Mouse (Mus musculus) CH12.LX (cell line): ENCODE results near the gene Fam169b. TPM values are rescaled to one million over a fixed set of nuclear protein-coding genes. Genes with fewer than 3 reads are reported as not detected.
A peak's percentile ranks its signal among the peaks of the same experiment; 100 is the strongest.

ENCODE experiments used
- DNase-seq: peaks from one replicate; pipeline ENCODE4 v3.0.0-alpha.2; 2013; ENCODE audit errors: extremely low read depth
- H3K27ac ChIP-seq: 2 replicates; pipeline ENCODE4 v1.5.1; 2012; ENCODE audit warnings: low read depth, mild to moderate bottlenecking, control low read depth, moderate library complexity; ENCODE audit not compliant: insufficient read depth
- H3K27me3 ChIP-seq: replicated peaks from 2 replicates; pipeline ENCODE3; 2012; ENCODE audit warnings: inconsistent platforms
- H3K36me3 ChIP-seq, 2 experiments: replicated peaks in 1 of 2; 2 replicates each; pipeline versions ENCODE3 to v1.6.1; 2012; ENCODE audit warnings: inconsistent platforms in 1 of 2, low read length in 1 of 2, mild to moderate bottlenecking in 1 of 2, mixed read lengths in 1 of 2, moderate library complexity in 1 of 2; ENCODE audit not compliant: control insufficient read depth in 1 of 2, insufficient read depth in 1 of 2
- H3K4me1 ChIP-seq, 2 experiments: 2 replicates each; pipeline ENCODE4 v1.6.1; 2012; ENCODE audit warnings: inconsistent platforms in 1 of 2, moderate library complexity in 1 of 2; ENCODE audit not compliant: insufficient read depth in 2 of 2, control insufficient read depth in 1 of 2
- H3K4me2 ChIP-seq: 2 replicates; pipeline ENCODE4 v1.6.1; 2012; ENCODE audit warnings: low read depth, mild to moderate bottlenecking, control low read depth; ENCODE audit not compliant: poor library complexity, insufficient read depth, severe bottlenecking
- H3K4me3 ChIP-seq, 3 experiments: fragments of 150-350 bp in 1 of 3; sonication (generic) in 1 of 3; replicated peaks in 1 of 3; 2 replicates each; pipeline versions ENCODE3 to v1.5.1; 2011 to 2012; ENCODE audit warnings: low read depth in 2 of 3, low read length in 2 of 3, mild to moderate bottlenecking in 2 of 3, moderate library complexity in 2 of 3, control low read depth in 1 of 3, improper control_type of control experiment in 1 of 3, inconsistent platforms in 1 of 3, mixed read lengths in 1 of 3; ENCODE audit not compliant: poor library complexity in 1 of 3
- H3K79me2 ChIP-seq: replicated peaks from 2 replicates; pipeline ENCODE4 v1.6.1; 2012; ENCODE audit warnings: mild to moderate bottlenecking, moderate library complexity; ENCODE audit not compliant: control insufficient read depth, poor library complexity, insufficient read depth, severe bottlenecking; ENCODE audit errors: extremely low read depth
- H3K9ac ChIP-seq: 2 replicates; pipeline ENCODE4 v1.6.1; 2012; ENCODE audit warnings: low read depth, mild to moderate bottlenecking, control low read depth, moderate library complexity; ENCODE audit not compliant: insufficient read depth
- H3K9me3 ChIP-seq: replicated peaks from 2 replicates; pipeline ENCODE3; 2012; ENCODE audit warnings: low read length, inconsistent platforms, mixed read lengths
- BHLHE40 ChIP-seq: IDR thresholded peaks from 2 replicates; pipeline ENCODE4 v1.6.1; 2011; ENCODE audit warnings: mild to moderate bottlenecking, low read depth, low read length, improper control_type of control experiment
- CHD1 ChIP-seq: IDR thresholded peaks from 2 replicates; pipeline ENCODE4 v1.6.1; 2012; ENCODE audit warnings: low read depth, low read length, improper control_type of control experiment, inconsistent platforms
- CHD2 ChIP-seq: IDR thresholded peaks from 2 replicates; pipeline ENCODE4 v1.6.1; 2011; ENCODE audit warnings: low read length, improper control_type of control experiment
- ETS1 ChIP-seq: conservative IDR thresholded peaks from 2 replicates; pipeline ENCODE4 v1.6.1; 2012; ENCODE audit warnings: low read depth, mild to moderate bottlenecking, inconsistent platforms, low read length, improper control_type of control experiment, moderate library complexity
- IRF4 ChIP-seq: IDR thresholded peaks from 2 replicates; pipeline ENCODE4 v1.6.1; 2014; ENCODE audit warnings: low read depth, mild to moderate bottlenecking, inconsistent platforms, low read length, improper control_type of control experiment
- JUND ChIP-seq: conservative IDR thresholded peaks from 2 replicates; pipeline ENCODE4 v1.6.1; 2011; ENCODE audit warnings: low read depth, low read length, improper control_type of control experiment
- KAT2A ChIP-seq: IDR thresholded peaks from 2 replicates; pipeline ENCODE4 v1.6.1; 2012; ENCODE audit warnings: low read length, improper control_type of control experiment, inconsistent platforms; ENCODE audit not compliant: insufficient replicate concordance
- MAFK ChIP-seq: IDR thresholded peaks from 2 replicates; pipeline ENCODE4 v1.6.1; 2011; ENCODE audit warnings: low read length, improper control_type of control experiment; ENCODE audit not compliant: insufficient replicate concordance
- MAX ChIP-seq: IDR thresholded peaks from 2 replicates; pipeline ENCODE4 v1.6.1; 2011; ENCODE audit warnings: low read length, improper control_type of control experiment
- MEF2A ChIP-seq: IDR thresholded peaks from 2 replicates; pipeline ENCODE4 v1.6.1; 2014; ENCODE audit warnings: low read depth, mild to moderate bottlenecking, inconsistent platforms, low read length, improper control_type of control experiment, borderline replicate concordance
- MXI1 ChIP-seq: IDR thresholded peaks from 2 replicates; pipeline ENCODE4 v1.6.1; 2011; ENCODE audit warnings: mild to moderate bottlenecking, low read depth, low read length, improper control_type of control experiment
- MYC ChIP-seq: IDR thresholded peaks from 2 replicates; pipeline ENCODE4 v1.6.1; 2011; ENCODE audit warnings: low read depth, mild to moderate bottlenecking, improper control_type of control experiment, low read length
- NELFE ChIP-seq: IDR thresholded peaks from 2 replicates; pipeline ENCODE4 v1.6.1; 2011; ENCODE audit warnings: low read depth, low read length, improper control_type of control experiment
- NRF1 ChIP-seq: IDR thresholded peaks from 2 replicates; pipeline ENCODE4 v1.6.1; 2014; ENCODE audit warnings: low read depth, mild to moderate bottlenecking, inconsistent platforms, low read length, improper control_type of control experiment, moderate library complexity
- PAX5 ChIP-seq: IDR thresholded peaks from 2 replicates; pipeline ENCODE4 v1.6.1; 2012; ENCODE audit warnings: low read length, inconsistent platforms, mixed read lengths
- POLR2A ChIP-seq: IDR thresholded peaks from 2 replicates; pipeline ENCODE4 v1.6.1; 2011; ENCODE audit warnings: low read depth, mild to moderate bottlenecking, improper control_type of control experiment, low read length
- RCOR1 ChIP-seq: conservative IDR thresholded peaks from 2 replicates; pipeline ENCODE4 v1.6.1; 2012; ENCODE audit warnings: low read depth, mild to moderate bottlenecking, inconsistent platforms, low read length, improper control_type of control experiment
- SIN3A ChIP-seq: IDR thresholded peaks from 2 replicates; pipeline ENCODE4 v1.6.1; 2012; ENCODE audit warnings: low read length, improper control_type of control experiment, inconsistent platforms
- SMC3 ChIP-seq: IDR thresholded peaks from 2 replicates; pipeline ENCODE4 v1.6.1; 2011; ENCODE audit warnings: low read depth, low read length, improper control_type of control experiment
- TCF12 ChIP-seq: IDR thresholded peaks from 2 replicates; pipeline ENCODE4 v1.6.1; 2014; ENCODE audit warnings: low read depth, mild to moderate bottlenecking, inconsistent platforms, low read length, improper control_type of control experiment
- UBTF ChIP-seq: IDR thresholded peaks from 2 replicates; pipeline ENCODE4 v1.6.1; 2012; ENCODE audit warnings: low read depth, mild to moderate bottlenecking, inconsistent platforms, low read length, improper control_type of control experiment, moderate library complexity
- USF1 ChIP-seq: IDR thresholded peaks from 2 replicates; pipeline ENCODE4 v1.6.1; 2014; ENCODE audit warnings: low read depth, mild to moderate bottlenecking, inconsistent platforms, low read length, improper control_type of control experiment
- USF2 ChIP-seq: conservative IDR thresholded peaks from 2 replicates; pipeline ENCODE4 v1.6.1; 2011; ENCODE audit warnings: low read depth, low read length, improper control_type of control experiment
- ZKSCAN1 ChIP-seq: IDR thresholded peaks from 2 replicates; pipeline ENCODE4 v1.6.1; 2012; ENCODE audit warnings: low read depth, inconsistent platforms, low read length, improper control_type of control experiment, borderline replicate concordance
- ZNF384 ChIP-seq: IDR thresholded peaks from 2 replicates; pipeline ENCODE4 v1.6.1; 2012; ENCODE audit warnings: low read depth, low read length, improper control_type of control experiment, inconsistent platforms
- dilution Hi-C: fragments of 300-500 bp; cut with MboI; formaldehyde crosslinking; loops from 2 replicates; pipeline ENCODE4 v1.14.3; 2020; ENCODE audit warnings: low sequenced_read_pairs; ENCODE audit not compliant: extremely low pct_unique_long_range_greater_than_20kb, extremely low pct_ligation_motif_present
- in situ Hi-C: fragments of 300-500 bp; cut with MboI; formaldehyde crosslinking; loops from 3 replicates; pipeline ENCODE4 v1.14.3; 2019; ENCODE audit warnings: low sequenced_read_pairs, low pct_ligation_motif_present, low pct_unique_long_range_greater_than_20kb, mixed read lengths
- polyA plus RNA-seq: library from polyadenylated mRNA; unstranded; fragments of >175 nt; gene quantifications from 2 replicates; pipeline ENCODE4 v1.2.1, GENCODE M21; 2012; ENCODE audit warnings: low read depth; ENCODE audit not compliant: insufficient read length
- total RNA-seq, 2 experiments: library from RNA; depleted of rRNA; stranded (reverse); fragments of 300-350 nt in 1 of 2; fragments of >200 nt in 1 of 2; gene quantifications; 2 replicates each; pipeline ENCODE4 v1.2.3; 2012 to 2014

Gene Fam169b
- total and polyA plus RNA-seq, 3 experiments, result 15.9 to 17.0 (median 16.2) TPM

DNA sequence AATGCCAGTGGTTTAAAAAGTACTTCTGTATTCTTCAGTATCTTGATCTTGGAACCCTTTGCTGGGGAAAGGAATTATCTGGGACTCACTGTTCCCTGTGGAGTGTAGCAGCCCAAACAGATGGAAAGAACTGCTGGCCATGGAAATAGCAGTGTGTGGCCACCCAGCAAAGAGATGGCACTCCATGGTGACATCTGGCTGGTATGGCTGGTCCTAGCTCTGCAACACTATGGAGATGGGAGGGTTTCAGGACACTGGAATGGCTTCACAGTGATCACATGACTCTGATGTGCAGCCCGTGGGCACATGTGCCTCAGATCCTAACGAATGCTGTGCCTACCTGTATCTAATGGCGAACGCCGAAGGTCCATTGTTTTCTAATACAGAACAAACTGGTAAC, 41.1 kb upstream of the Fam169b start:
- in situ Hi-C loops, result no loop called here
- TF ChIP-seq SIN3A, result no peak
- no peak for TF ChIP-seq NRF1
- TF ChIP-seq MXI1, result no peak
- TF ChIP-seq NELFE, result no peak
- no peak for TF ChIP-seq MAFK
- no peak for TF ChIP-seq UBTF
- TF ChIP-seq PAX5, result no peak
- no peak for TF ChIP-seq ZKSCAN1
- no peak for TF ChIP-seq MYC
- TF ChIP-seq CHD2, result no peak
- no peak for TF ChIP-seq ZNF384
- TF ChIP-seq BHLHE40, result no peak

GRCm38 (mm10) chr7:68233619-68234223, 39.9 kb upstream of the Fam169b start:
- TF ChIP-seq IRF4, result peak; percentile 26; the same call in 1 of the 2 replicates
- no peak for TF ChIP-seq USF1
- peak; percentile 73 for TF ChIP-seq BHLHE40
- TF ChIP-seq PAX5, result no peak
- H3K9ac ChIP-seq, result no peak overlapping the region
- dilution Hi-C loops, result no loop called here
- H3K27me3 ChIP-seq, result no peaks in the 10 kb centered on the region
- H3K4me3 ChIP-seq, result no peak overlapping the region
- H3K79me2 ChIP-seq, result no peaks in the 10 kb centered on the region
- H3K36me3 ChIP-seq, result no peaks in the 10 kb centered on the region
- in situ Hi-C loops, result no loop called here
- DNase-seq, result no peak
- H3K27ac ChIP-seq, result no peak overlapping the region
- H3K4me1 ChIP-seq, result peaks cover 8 to 31% of the 10 kb centered on the region in 2 experiments
- H3K9me3 ChIP-seq, result no peaks in the 10 kb centered on the region
- peak overlapping the region; percentile 51 for H3K4me2 ChIP-seq

More for the DNA sequence above, 41.1 kb upstream of the Fam169b start:
- no peaks in the 10 kb centered on the region for H3K27me3 ChIP-seq
- no peak overlapping the region for H3K4me2 ChIP-seq
- no peak for DNase-seq
- dilution Hi-C loops, result no loop called here
- H3K4me3 ChIP-seq, result no peak overlapping the region
- peaks cover 8 to 39% of the 10 kb centered on the region in 2 experiments for H3K4me1 ChIP-seq
- H3K27ac ChIP-seq, result no peak overlapping the region
- H3K9me3 ChIP-seq, result no peaks in the 10 kb centered on the region
- no peaks in the 10 kb centered on the region for H3K36me3 ChIP-seq
- H3K79me2 ChIP-seq, result no peaks in the 10 kb centered on the region
- H3K9ac ChIP-seq, result no peak overlapping the region

GRCm38 (mm10) chr7:68236817-68237216, 36.8 kb upstream of the Fam169b start:
- no peak overlapping the region for H3K4me3 ChIP-seq
- H3K36me3 ChIP-seq, result no peaks in the 10 kb centered on the region
- H3K4me2 ChIP-seq, result no peak overlapping the region
- no peak overlapping the region for H3K27ac ChIP-seq
- no peak for DNase-seq
- no peaks in the 10 kb centered on the region for H3K9me3 ChIP-seq
- no peaks in the 10 kb centered on the region for H3K79me2 ChIP-seq
- peaks cover 9% of the 10 kb centered on the region for H3K27me3 ChIP-seq
- dilution Hi-C loops, result no loop called here
- peaks cover 8 to 38% of the 10 kb centered on the region in 2 experiments for H3K4me1 ChIP-seq
- no peak overlapping the region for H3K9ac ChIP-seq
- TF ChIP-seq MXI1 (no peak), MAX (no peak), TCF12 (no peak), USF2 (no peak), JUND (no peak), RCOR1 (no peak), PAX5 (no peak), ETS1 (no peak), ZKSCAN1 (no peak), SMC3 (no peak), BHLHE40 (no peak), POLR2A (no peak), MEF2A (no peak), MAFK (no peak), CHD1 (no peak), KAT2A (no peak)
- TF ChIP-seq, all 38 proteins: peak for 0
- in situ Hi-C loops, result no loop called here
